ENCODE assay signal across 25 mouse cellular contexts in genomic region chr16:10607802-10608201, GRCm38 (mm10).
A peak's percentile ranks its signal among the peaks of the same experiment; 100 is the strongest.
DNase-seq lines count a peak whose midpoint lies in the region; ATAC-seq and TF ChIP-seq lines count a peak whose summit lies in the region.
"Had no signal": no experiment of that assay in that cellular context is flagged by ENCODE, and none has a peak within 500 bp of the region (broad histone marks: within the 10 kb centered on the region; RNA-seq: fewer than 3 reads in every experiment).

No protein-coding gene starts in this region.

- no peak overlapping the region for H3K4me2 ChIP-seq in hindbrain, embryonic 13.5 days
- H3K4me2 ChIP-seq: embryonic facial prominence, embryonic 15.5 days; heart, embryonic 13.5 days had no signal

- intact Hi-C loops in gastrocnemius, adult 2 months (cut with DNase I) = no loop called here
- intact Hi-C loops in heart, postnatal 10 days (cut with DNase I) = no loop called here
- intact Hi-C loops in heart, postnatal 36 days (cut with DNase I) = no loop called here

- ATAC-seq in hindbrain, embryonic 13.5 days (ENCODE audit: low FRiP score) = no peak
- ATAC-seq: activated CD4-positive, CD25-positive, alpha-beta regulatory T cell, adult 4 months; CD4-positive, CD25-positive, alpha-beta regulatory T cell, adult 4 months; forebrain, embryonic 14.5 days; hindbrain, embryonic 16.5 days; inflammation-experienced regulatory T-cells, adult 6 months; intestine, postnatal 0 days had no signal

- H3K9ac ChIP-seq in hindbrain, embryonic 13.5 days = no peak overlapping the region
- H3K9ac ChIP-seq: embryonic facial prominence, embryonic 15.5 days; heart, embryonic 13.5 days had no signal

- H3K9me3 ChIP-seq in hindbrain, embryonic 13.5 days = no peaks in the 10 kb centered on the region
- H3K9me3 ChIP-seq: embryonic facial prominence, embryonic 15.5 days; forebrain, embryonic 10.5 days; heart, embryonic 13.5 days had no signal

- H3K4me3 ChIP-seq in gastrocnemius, adult 2 months = no peak overlapping the region
- no peak overlapping the region for H3K4me3 ChIP-seq in hindbrain, embryonic 13.5 days
- H3K4me3 ChIP-seq: embryonic facial prominence, embryonic 15.5 days; erythroblast, embryonic 14.5 days; forebrain, embryonic 10.5 days; heart, adult 2 months; heart, embryonic 13.5 days had no signal

- 83% methylated on average over 3 of the region's 3 CpGs for WGBS in hindbrain, embryonic 13.5 days

- peaks cover 59% of the 10 kb centered on the region for H3K36me3 ChIP-seq in hindbrain, embryonic 13.5 days

- no peaks in the 10 kb centered on the region for H3K27me3 ChIP-seq in hindbrain, embryonic 13.5 days
- H3K27me3 ChIP-seq: embryonic facial prominence, embryonic 15.5 days; heart, embryonic 13.5 days had no signal

- H3K27ac ChIP-seq in gastrocnemius, adult 2 months = peak overlapping the region; percentile 20
- no peak overlapping the region for H3K27ac ChIP-seq in hindbrain, embryonic 13.5 days
- H3K27ac ChIP-seq: embryonic facial prominence, embryonic 15.5 days; forebrain, embryonic 10.5 days; heart, adult 2 months; heart, embryonic 13.5 days had no signal

- no peak for TF ChIP-seq CTCF in gastrocnemius, adult 2 months (IDR thresholded peaks at IDR 0.05)

- H3K4me1 ChIP-seq in hindbrain, embryonic 13.5 days (replicated peaks) = no peaks in the 10 kb centered on the region
- H3K4me1 ChIP-seq: forebrain, embryonic 10.5 days; heart, embryonic 13.5 days had no signal

- DNase-seq in adrenal gland, adult (ENCODE audit: inconsistent age in 2 of 2, low spot score in 1 of 2) = peak; percentile 19 to 47
- no peak for DNase-seq in adrenal gland, adult 2 months
- DNase-seq in gastrocnemius, adult 2 months = peak; percentile 43
- DNase-seq in gastrocnemius, postnatal 25 days = no peak
- peak; percentile 31 to 40 for DNase-seq in heart, postnatal 10 days
- DNase-seq in heart, postnatal 36 days = no peak
- DNase-seq: adrenal gland, postnatal 25 days; B cell, adult 2 months; cerebellum, adult 2 months; cerebellum, postnatal 14 days; embryo, embryonic 11 days; gastrocnemius, postnatal 14 days; kidney, adult 9 months had no signal

Comparison
In these comparisons a context has a peak if more than half of its experiments do, and no peak if none do; other contexts are left out.
1. DNase-seq: peak in adrenal gland, adult (2 of 2), gastrocnemius, adult 2 months (single experiment) and heart, postnatal 10 days (2 of 2); none in adrenal gland, adult 2 months (single experiment), gastrocnemius, postnatal 25 days (single experiment) and heart, postnatal 36 days (0 of 2).